Mouse (Mus musculus) MEL (cell line): ENCODE data around the gene Strap.
A peak's percentile ranks its signal among the peaks of the same experiment; 100 is the strongest.

ENCODE experiments used
- CHD2 ChIP-seq: IDR thresholded peaks from 2 replicates; pipeline ENCODE4 v1.6.1; 2011; ENCODE audit warnings: low read length, improper control_type of control experiment
- CTCF ChIP-seq, 3 experiments: IDR thresholded peaks in 2 of 3; conservative IDR thresholded peaks in 1 of 3; 2 replicates each; pipeline ENCODE4 v1.5.1; 2011 to 2012; ENCODE audit warnings: low read length in 3 of 3, low read depth in 2 of 3, mild to moderate bottlenecking in 2 of 3, improper control_type of control experiment in 1 of 3, inconsistent platforms in 1 of 3, mixed read lengths in 1 of 3, moderate library complexity in 1 of 3; ENCODE audit not compliant: control insufficient read depth in 1 of 3, insufficient read depth in 1 of 3, poor library complexity in 1 of 3, severe bottlenecking in 1 of 3
- GABPA ChIP-seq: IDR thresholded peaks from 2 replicates; pipeline ENCODE4 v1.6.1; 2012; ENCODE audit warnings: low read depth, mild to moderate bottlenecking, inconsistent platforms, low read length, improper control_type of control experiment, moderate library complexity
- MXI1 ChIP-seq: IDR thresholded peaks from 2 replicates; pipeline ENCODE4 v1.6.1; 2011; ENCODE audit warnings: mild to moderate bottlenecking, low read depth, low read length, improper control_type of control experiment
- POLR2A ChIP-seq, 2 experiments: IDR thresholded peaks; 2 replicates each; pipeline ENCODE4 v1.6.1; 2011 to 2012; ENCODE audit warnings: low read length in 2 of 2, mild to moderate bottlenecking in 2 of 2, control low read depth in 1 of 2, improper control_type of control experiment in 1 of 2, low read depth in 1 of 2, moderate library complexity in 1 of 2; ENCODE audit not compliant: control insufficient read depth in 1 of 2, insufficient read depth in 1 of 2, poor library complexity in 1 of 2
- USF1 ChIP-seq: IDR thresholded peaks from 2 replicates; pipeline ENCODE4 v1.6.1; 2014; ENCODE audit warnings: low read depth, mild to moderate bottlenecking, inconsistent platforms, low read length, improper control_type of control experiment, moderate library complexity

- TF ChIP-seq POLR2A (IDR thresholded peaks at IDR 0.05; ENCODE audit: control insufficient read depth in 1 of 2, insufficient read depth in 1 of 2, low read depth in 1 of 2, low read length in 2 of 2, poor library complexity in 1 of 2) = no peak
- no peak for TF ChIP-seq GABPA
- TF ChIP-seq CHD2 = no peak
- no peak for TF ChIP-seq CTCF (IDR thresholded peaks at IDR 0.05 in 2 of 3, conservative IDR thresholded peaks at IDR 0.05 in 1 of 3; ENCODE audit: control insufficient read depth in 1 of 3, insufficient read depth in 1 of 3, low read depth in 2 of 3, low read length in 3 of 3, poor library complexity in 1 of 3, severe bottlenecking in 1 of 3)
- TF ChIP-seq USF1 = no peak
- TF ChIP-seq MXI1 = 0 out of 2 replicates have a peak, but pooled peaks have one; percentile 22
These were observed 425 bp upstream of the Strap start for GRCm38 (mm10) chr6:137734460-137734845.
